ENCODE assay signal across 23 mouse cellular contexts in genomic region chr5:23620621-23621020, GRCm38 (mm10).
"Had no signal": no experiment of that assay in that cellular context is flagged by ENCODE, and none has a peak within 500 bp of the region (broad histone marks: within the 10 kb centered on the region; RNA-seq: fewer than 3 reads in every experiment).

No protein-coding gene starts in this region.

- H3K27me3 ChIP-seq: limb, embryonic 12.5 days; limb, embryonic 15.5 days; lung, embryonic 15.5 days; midbrain, embryonic 13.5 days had no signal

- H3K4me1 ChIP-seq: lung, embryonic 15.5 days had no signal

- H3K4me3 ChIP-seq: layer of hippocampus, adult 2 months; limb, embryonic 12.5 days; limb, embryonic 15.5 days; lung, embryonic 15.5 days; megakaryocyte, embryonic 14.5 days; midbrain, embryonic 10.5 days; midbrain, embryonic 13.5 days; myocyte had no signal

- H3K27ac ChIP-seq: kidney, postnatal 0 days; layer of hippocampus, adult 2 months; limb, embryonic 12.5 days; limb, embryonic 15.5 days; liver, embryonic 14.5 days; lung, embryonic 15.5 days; midbrain, embryonic 10.5 days; midbrain, embryonic 13.5 days; stomach, postnatal 0 days had no signal

- DNase-seq: kidney, adult 2 months; kidney, postnatal 25 days; layer of hippocampus, adult 9-11 months; left cerebral cortex, postnatal 4 days; liver, postnatal 0 days; lung, postnatal 10 days; lung, postnatal 36 days; retina, postnatal 1 day; thymus, adult 2 months; thymus, postnatal 14 days; thymus, postnatal 4 days had no signal

- ATAC-seq: liver, postnatal 0 days; midbrain, embryonic 13.5 days; midbrain, embryonic 16.5 days had no signal
